Mouse (Mus musculus): ENCODE measurements around the gene Napsa.

The Napsa gene

GRCm38 (mm10) chr7:44630437-44630836 is 58.3 kb downstream of the Napsa start:
- no peak for DNase-seq

GRCm38 (mm10) chr7:44632676-44633075 is 60.5 kb downstream of the Napsa start:
- no peak for DNase-seq

- no peak for DNase-seq
Observed at GRCm38 (mm10) chr7:44633407-44633806, 61.2 kb downstream of the Napsa start.

All from cerebellum, adult 11-12 months (tissue).